Mouse (Mus musculus): ENCODE measurements around the gene Cd300lf. TPM values are rescaled to one million over a fixed set of nuclear protein-coding genes. Genes with fewer than 3 reads are reported as not detected.

The Cd300lf gene
- polyA plus RNA-seq, 1 experiment from 2014 or later, result 0.33 TPM

GRCm38 (mm10) chr11:115077436-115077835 is 56.4 kb downstream of the Cd300lf start:
- no peak for TF ChIP-seq CTCF (IDR thresholded peaks at IDR 0.05; ENCODE audit: low read depth)
- no peak for ATAC-seq (replicated peaks; ENCODE audit: low FRiP score, low read depth)
- H3K4me3 ChIP-seq (replicated peaks; ENCODE audit: low read depth, low read length), result no peak overlapping the region
- DNase-seq (ENCODE audit: low spot score), result no peak
- no peak overlapping the region for H3K4me2 ChIP-seq (ENCODE audit: low read length)
- no peaks in the 10 kb centered on the region for H3K9me3 ChIP-seq (replicated peaks; ENCODE audit: low read length)
- H3K9ac ChIP-seq (ENCODE audit: low read depth, low read length), result no peak overlapping the region
- WGBS, result 95% methylated on average over 1 of the region's 1 CpGs
- H3K36me3 ChIP-seq (ENCODE audit: insufficient read depth, low read length), result no peaks in the 10 kb centered on the region
- H3K27ac ChIP-seq, result no peak overlapping the region
- no peaks in the 10 kb centered on the region for H3K4me1 ChIP-seq (replicated peaks; ENCODE audit: insufficient read depth, low read length)
- H3K27me3 ChIP-seq (ENCODE audit: insufficient read depth, low read length), result no peaks in the 10 kb centered on the region

DNA sequence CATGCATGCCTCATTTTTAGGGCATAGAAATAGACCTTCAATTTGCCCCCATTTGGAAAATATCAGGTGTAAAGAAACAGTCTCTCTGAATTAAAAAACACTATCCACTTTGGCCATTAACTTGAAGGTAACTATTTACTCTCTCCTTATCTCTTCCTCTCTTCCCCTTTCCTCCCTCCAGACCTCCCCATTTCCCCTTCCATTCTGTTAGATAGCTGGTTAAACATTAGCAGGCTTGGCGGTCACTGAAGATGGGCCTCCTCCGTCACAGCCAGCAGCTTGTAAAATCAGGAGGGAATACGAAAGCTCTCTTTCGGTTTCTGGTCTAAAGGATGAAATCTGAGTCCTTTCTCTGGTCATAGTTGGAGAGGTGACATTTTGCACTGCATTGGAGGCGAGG is 57.9 kb downstream of the Cd300lf start:
- H3K36me3 ChIP-seq (ENCODE audit: insufficient read depth, low read length), result no peaks in the 10 kb centered on the region
- DNase-seq (ENCODE audit: low spot score) (no peak), ATAC-seq (replicated peaks; ENCODE audit: low FRiP score, low read depth) (no peak)
- no peaks in the 10 kb centered on the region for H3K9me3 ChIP-seq (replicated peaks; ENCODE audit: low read length)
- 42% methylated on average over 5 of the region's 5 CpGs for WGBS
- H3K27ac ChIP-seq, result no peak overlapping the region
- H3K27me3 ChIP-seq (ENCODE audit: insufficient read depth, low read length), result no peaks in the 10 kb centered on the region
- no peak overlapping the region for H3K9ac ChIP-seq (ENCODE audit: low read depth, low read length)
- no peak overlapping the region for H3K4me2 ChIP-seq (ENCODE audit: low read length)
- no peak overlapping the region for H3K4me3 ChIP-seq (replicated peaks; ENCODE audit: low read depth, low read length)
- TF ChIP-seq CTCF (IDR thresholded peaks at IDR 0.05; ENCODE audit: low read depth), result no peak
- H3K4me1 ChIP-seq (replicated peaks; ENCODE audit: insufficient read depth, low read length), result no peaks in the 10 kb centered on the region

- ATAC-seq (replicated peaks; ENCODE audit: low FRiP score, low read depth) (no peak), DNase-seq (ENCODE audit: low spot score) (no peak)
- Histone ChIP-seq H3K4me2 (ENCODE audit: low read length) (no peak overlapping the region), H3K4me3 (replicated peaks; ENCODE audit: low read depth, low read length) (no peak overlapping the region), H3K27me3 (ENCODE audit: insufficient read depth, low read length) (no peaks in the 10 kb centered on the region), H3K9ac (ENCODE audit: low read depth, low read length) (no peak overlapping the region), H3K36me3 (ENCODE audit: insufficient read depth, low read length) (no peaks in the 10 kb centered on the region), H3K4me1 (replicated peaks; ENCODE audit: insufficient read depth, low read length) (no peaks in the 10 kb centered on the region), H3K9me3 (replicated peaks; ENCODE audit: low read length) (no peaks in the 10 kb centered on the region), H3K27ac (no peak overlapping the region)
- no peak for TF ChIP-seq CTCF (IDR thresholded peaks at IDR 0.05; ENCODE audit: low read depth)
- WGBS, result 65% methylated on average over 7 of the region's 7 CpGs
Measured at GRCm38 (mm10) chr11:115075407-115075806, 58.4 kb downstream of the Cd300lf start.

DNA sequence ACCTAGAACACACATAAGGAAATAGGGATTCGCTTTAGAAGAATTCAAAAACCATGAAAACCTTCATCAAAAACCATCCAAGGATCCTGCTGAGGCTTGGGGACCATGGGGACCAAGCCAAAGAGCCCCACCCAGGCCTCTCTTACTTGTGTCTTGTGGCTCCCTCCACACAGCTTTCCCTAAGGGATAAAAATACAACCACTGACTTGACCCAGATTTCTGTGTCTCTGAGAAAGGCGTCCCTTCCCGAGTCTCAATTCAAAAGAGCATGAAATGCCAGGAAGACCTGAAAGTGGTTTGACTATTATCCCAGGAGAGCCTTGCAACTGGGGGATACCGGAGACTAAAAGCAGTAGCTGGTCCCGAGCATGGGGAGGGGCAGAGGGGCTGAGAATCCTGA is 60.8 kb downstream of the Cd300lf start:
- Histone ChIP-seq H3K9me3 (replicated peaks; ENCODE audit: low read length) (no peaks in the 10 kb centered on the region), H3K4me3 (replicated peaks; ENCODE audit: low read depth, low read length) (no peak overlapping the region), H3K36me3 (ENCODE audit: insufficient read depth, low read length) (no peaks in the 10 kb centered on the region), H3K4me1 (replicated peaks; ENCODE audit: insufficient read depth, low read length) (no peaks in the 10 kb centered on the region), H3K27me3 (ENCODE audit: insufficient read depth, low read length) (no peaks in the 10 kb centered on the region), H3K4me2 (ENCODE audit: low read length) (no peak overlapping the region), H3K27ac (no peak overlapping the region; the same call in 1 of the 2 replicates), H3K9ac (ENCODE audit: low read depth, low read length) (no peak overlapping the region)
- ATAC-seq (replicated peaks; ENCODE audit: low FRiP score, low read depth), result no peak
- no peak for DNase-seq (ENCODE audit: low spot score)
- 71% methylated on average over 5 of the region's 5 CpGs for whole genome bisulfite sequencing
- no peak for TF ChIP-seq CTCF (IDR thresholded peaks at IDR 0.05; ENCODE audit: low read depth)

DNA sequence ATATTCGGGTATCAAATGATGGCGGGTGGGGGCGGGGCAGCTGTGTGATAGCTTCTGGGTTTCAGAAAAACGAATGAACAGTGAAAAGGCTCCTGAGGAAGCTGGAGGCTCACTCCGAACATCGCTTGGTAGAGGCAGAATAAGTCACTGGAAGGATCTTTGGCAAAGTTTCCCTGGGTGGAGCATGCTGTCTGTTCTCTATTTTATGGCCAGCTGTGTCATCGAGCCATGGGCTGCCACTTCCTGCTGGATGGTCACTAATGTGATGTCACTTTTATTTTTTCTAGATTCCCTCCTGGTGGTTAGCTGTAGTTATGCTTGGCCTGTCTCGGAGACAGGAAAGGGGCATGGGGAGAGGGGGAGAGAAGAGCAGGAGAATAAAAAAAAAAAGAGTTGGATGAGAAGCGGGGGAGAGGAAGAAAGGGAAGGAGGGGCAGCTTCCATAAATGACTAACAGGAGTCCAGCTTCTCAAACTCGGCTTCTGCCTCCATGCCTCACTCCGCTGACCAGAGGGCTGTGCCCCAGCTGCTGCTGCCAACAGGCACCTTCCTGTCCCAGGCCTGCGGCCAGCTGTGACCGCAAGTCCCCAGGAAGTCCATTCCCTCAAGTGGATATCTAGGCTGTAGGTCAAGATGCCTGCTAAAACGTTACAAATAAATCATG is 62.0 kb downstream of the Cd300lf start:
- Histone ChIP-seq H3K36me3 (ENCODE audit: insufficient read depth, low read length) (no peaks in the 10 kb centered on the region), H3K4me2 (ENCODE audit: low read length) (peak overlapping the region; percentile 30; the same call in 1 of the 2 replicates), H3K4me3 (replicated peaks; ENCODE audit: low read depth, low read length) (0 out of 2 replicates have a peak overlapping the region, but pooled peaks have one; percentile 6), H3K4me1 (replicated peaks; ENCODE audit: insufficient read depth, low read length) (no peaks in the 10 kb centered on the region), H3K9ac (ENCODE audit: low read depth, low read length) (no peak overlapping the region), H3K27ac (peak overlapping the region; percentile 62; the same call in 1 of the 2 replicates), H3K9me3 (replicated peaks; ENCODE audit: low read length) (no peaks in the 10 kb centered on the region), H3K27me3 (ENCODE audit: insufficient read depth, low read length) (no peaks in the 10 kb centered on the region)
- peak; percentile 94 for DNase-seq (ENCODE audit: low spot score)
- peak; percentile 35 for TF ChIP-seq CTCF (IDR thresholded peaks at IDR 0.05; ENCODE audit: low read depth)
- ATAC-seq (replicated peaks; ENCODE audit: low FRiP score, low read depth), result peak; percentile 85
- 5% methylated on average over 14 of the region's 14 CpGs for WGBS

- TF ChIP-seq CTCF (IDR thresholded peaks at IDR 0.05; ENCODE audit: low read depth), result no peak
- no peak overlapping the region for H3K4me3 ChIP-seq (replicated peaks; ENCODE audit: low read depth, low read length)
- H3K9me3 ChIP-seq (replicated peaks; ENCODE audit: low read length), result no peaks in the 10 kb centered on the region
- H3K4me2 ChIP-seq (ENCODE audit: low read length), result peak overlapping the region; percentile 30; the same call in 1 of the 2 replicates
- WGBS, result 12% methylated on average over 9 of the region's 9 CpGs
- no peak overlapping the region for H3K9ac ChIP-seq (ENCODE audit: low read depth, low read length)
- no peaks in the 10 kb centered on the region for H3K36me3 ChIP-seq (ENCODE audit: insufficient read depth, low read length)
- no peak for DNase-seq (ENCODE audit: low spot score)
- ATAC-seq (replicated peaks; ENCODE audit: low FRiP score, low read depth), result no peak
- H3K27me3 ChIP-seq (ENCODE audit: insufficient read depth, low read length), result no peaks in the 10 kb centered on the region
- 0 out of 2 replicates have a peak overlapping the region, but pooled peaks have one; percentile 43 for H3K27ac ChIP-seq
- no peaks in the 10 kb centered on the region for H3K4me1 ChIP-seq (replicated peaks; ENCODE audit: insufficient read depth, low read length)
Measured at GRCm38 (mm10) chr11:115071015-115071551, 62.7 kb downstream of the Cd300lf start.

All from kidney, postnatal 0 days (tissue).